Mouse (Mus musculus): ENCODE measurements around the gene Slc35a2. TPM values are rescaled to one million over a fixed set of nuclear protein-coding genes. Genes with fewer than 3 reads are reported as not detected.
"Not testable (repeated sequence)": the region's sequence is repeated elsewhere in the genome, so short reads cannot be mapped to it uniquely, and the experiment has no call there.

The Slc35a2 gene
- total and polyA plus RNA-seq, 3 experiments: 66.7 to 96.0 TPM; not detected in 1

GRCm38 (mm10) chrX:7898880-7899874 is 15.3 kb downstream of the Slc35a2 start, which contains the start of the genes Pqbp1 and Timm17b (continued):
- TF ChIP-seq UBTF (IDR thresholded peaks at IDR 0.05; ENCODE audit: borderline replicate concordance, insufficient read depth, low read depth, low read length): no peak
- TF ChIP-seq CTCF (IDR thresholded peaks at IDR 0.05 in 2 of 3, conservative IDR thresholded peaks at IDR 0.05 in 1 of 3; ENCODE audit: control insufficient read depth in 1 of 3, insufficient read depth in 1 of 3, low read depth in 2 of 3, low read length in 3 of 3, poor library complexity in 1 of 3, severe bottlenecking in 1 of 3): no peak
- TF ChIP-seq MXI1 (IDR thresholded peaks at IDR 0.05; ENCODE audit: low read depth, low read length): peak; percentile 89
- no peak for TF ChIP-seq ETS1 (IDR thresholded peaks at IDR 0.05; ENCODE audit: low read depth, low read length)
- peak in 1 of 2 experiments; percentile 72; a peak in 3 of 4 replicates for TF ChIP-seq POLR2A (IDR thresholded peaks at IDR 0.05; ENCODE audit: control insufficient read depth in 1 of 2, insufficient read depth in 1 of 2, low read depth in 1 of 2, low read length in 2 of 2, poor library complexity in 1 of 2)
- no peak for TF ChIP-seq ZKSCAN1 (IDR thresholded peaks at IDR 0.05; ENCODE audit: low read depth, low read length)

GRCm38 (mm10) chrX:7904441-7904840 is 20.6 kb downstream of the Slc35a2 start:
- peaks cover 0 to 8% of the 10 kb centered on the region in 2 experiments; a peak in 3 of 4 replicates for H3K36me3 ChIP-seq (ENCODE audit: control insufficient read depth in 1 of 2, insufficient read depth in 2 of 2, low read length in 2 of 2)
- peaks cover 0 to 5% of the 10 kb centered on the region in 2 experiments; a peak in 2 of 4 replicates for H3K4me1 ChIP-seq (ENCODE audit: control insufficient read depth in 1 of 2, insufficient read depth in 2 of 2, low read length in 2 of 2)
- H3K79me2 ChIP-seq (ENCODE audit: control insufficient read depth, insufficient read depth, low read length, poor library complexity): peaks cover 3% of the 10 kb centered on the region; the same call in 1 of the 2 replicates
- no peak for TF ChIP-seq JUND (IDR thresholded peaks at IDR 0.05; ENCODE audit: low read depth, low read length)
- no peak for TF ChIP-seq UBTF (IDR thresholded peaks at IDR 0.05; ENCODE audit: borderline replicate concordance, insufficient read depth, low read depth, low read length)
- TF ChIP-seq BHLHE40 (IDR thresholded peaks at IDR 0.05; ENCODE audit: borderline replicate concordance, low read depth, low read length): no peak
- H3K27ac ChIP-seq (ENCODE audit: control insufficient read depth, low read depth, low read length): no peak overlapping the region
- H3K9me3 ChIP-seq (replicated peaks; ENCODE audit: insufficient read depth, low read length): no peaks in the 10 kb centered on the region
- H3K4me3 ChIP-seq (ENCODE audit: control insufficient read depth in 1 of 2, insufficient read depth in 1 of 2, low read depth in 2 of 2, low read length in 2 of 2): no peak overlapping the region
- no peaks in the 10 kb centered on the region for H3K27me3 ChIP-seq (ENCODE audit: control insufficient read depth in 1 of 2, insufficient read depth in 2 of 2, low read length in 2 of 2)
- DNase-seq (ENCODE audit: low read depth, low spot score): no peak
- H3K9ac ChIP-seq (ENCODE audit: control insufficient read depth, low read depth, low read length, poor library complexity, severe bottlenecking): no peak overlapping the region

DNA sequence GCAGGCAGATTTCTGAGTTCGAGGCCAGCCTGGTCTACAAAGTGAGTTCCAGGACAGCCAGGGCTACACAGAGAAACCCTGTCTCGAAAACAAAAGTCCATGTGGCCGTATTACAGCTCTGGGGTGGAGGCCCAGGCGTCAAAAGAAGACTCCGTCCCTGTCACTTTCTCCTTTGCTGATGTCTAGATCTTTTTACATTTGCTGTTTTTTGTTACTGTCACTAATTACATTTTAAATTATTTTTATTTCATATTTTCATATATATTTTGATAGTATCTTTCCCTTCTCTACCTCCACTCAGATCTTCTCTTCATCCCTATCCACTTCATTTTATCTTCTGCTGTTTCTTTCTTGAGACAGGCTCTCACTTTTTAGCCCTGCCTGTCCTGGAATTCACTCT is 23.9 kb downstream of the Slc35a2 start, which contains the start of gene Gm10491:
TSS of gene Gm10491 (minus strand) at position 101 of the 400 bp plus-strand sequence.
- no peaks in the 10 kb centered on the region for H3K27me3 ChIP-seq (ENCODE audit: control insufficient read depth in 1 of 2, insufficient read depth in 2 of 2, low read length in 2 of 2)
- no peaks in the 10 kb centered on the region; a peak in 1 of 4 replicates for H3K36me3 ChIP-seq (ENCODE audit: control insufficient read depth in 1 of 2, insufficient read depth in 2 of 2, low read length in 2 of 2)
- H3K27ac ChIP-seq (ENCODE audit: control insufficient read depth, low read depth, low read length): no peak within 1 kb of the TSS
- no peaks in the 10 kb centered on the region for H3K79me2 ChIP-seq (ENCODE audit: control insufficient read depth, insufficient read depth, low read length, poor library complexity)
- no peak within 1 kb of the TSS for H3K4me3 ChIP-seq (ENCODE audit: control insufficient read depth in 1 of 2, insufficient read depth in 1 of 2, low read depth in 2 of 2, low read length in 2 of 2)
- H3K4me1 ChIP-seq (ENCODE audit: control insufficient read depth in 1 of 2, insufficient read depth in 2 of 2, low read length in 2 of 2): no peaks in the 10 kb centered on the region
- no peak for DNase-seq (ENCODE audit: low read depth, low spot score)
- no peak for TF ChIP-seq HCFC1 (IDR thresholded peaks at IDR 0.05; ENCODE audit: low read depth, low read length)
- no peak for TF ChIP-seq GATA1 (IDR thresholded peaks at IDR 0.05; ENCODE audit: low read depth, low read length)
- TF ChIP-seq ZMIZ1 (IDR thresholded peaks at IDR 0.05; ENCODE audit: low read depth, low read length): no peak
- no peak for TF ChIP-seq MAX (IDR thresholded peaks at IDR 0.05; ENCODE audit: low read length)
- TF ChIP-seq KAT2A (conservative IDR thresholded peaks at IDR 0.05; ENCODE audit: low read depth, low read length): no peak
- TF ChIP-seq MYB (IDR thresholded peaks at IDR 0.05; ENCODE audit: low read depth, low read length): no peak
- TF ChIP-seq CHD1 (IDR thresholded peaks at IDR 0.05; ENCODE audit: low read depth, low read length): no peak
- no peak for TF ChIP-seq GABPA (IDR thresholded peaks at IDR 0.05; ENCODE audit: low read depth, low read length)
- no peak for TF ChIP-seq MEF2A (IDR thresholded peaks at IDR 0.05; ENCODE audit: extremely low read depth, insufficient replicate concordance, low read depth, low read length, poor library complexity, severe bottlenecking)
- TF ChIP-seq CHD2 (IDR thresholded peaks at IDR 0.05; ENCODE audit: low read length): no peak
- no peak for TF ChIP-seq TBP (IDR thresholded peaks at IDR 0.05; ENCODE audit: low read depth, low read length)
- TF ChIP-seq ZC3H11A (IDR thresholded peaks at IDR 0.05; ENCODE audit: low read depth, low read length): no peak
- no peak for TF ChIP-seq POLR2AphosphoS5 (IDR thresholded peaks at IDR 0.05; ENCODE audit: borderline replicate concordance, low read depth, low read length)
- no peak for TF ChIP-seq MYC (IDR thresholded peaks at IDR 0.05; ENCODE audit: low read depth, low read length)
- no peak for TF ChIP-seq POLR2AphosphoS2 (IDR thresholded peaks at IDR 0.05; ENCODE audit: low read length)
- H3K9me3 ChIP-seq (replicated peaks; ENCODE audit: insufficient read depth, low read length): no peaks in the 10 kb centered on the region
- no peak within 1 kb of the TSS for H3K9ac ChIP-seq (ENCODE audit: control insufficient read depth, low read depth, low read length, poor library complexity, severe bottlenecking)

GRCm38 (mm10) chrX:7909242-7909641 is 25.4 kb downstream of the Slc35a2 start, which contains the start of gene Gm10490:
TSS of gene Gm10490 (plus strand) at chrX:7909542.
- not testable (repeated sequence) for H3K4me1 ChIP-seq (ENCODE audit: control insufficient read depth in 1 of 2, insufficient read depth in 2 of 2, low read length in 2 of 2); H3K27me3 ChIP-seq (ENCODE audit: control insufficient read depth in 1 of 2, insufficient read depth in 2 of 2, low read length in 2 of 2); H3K79me2 ChIP-seq (ENCODE audit: control insufficient read depth, insufficient read depth, low read length, poor library complexity); H3K4me3 ChIP-seq (ENCODE audit: control insufficient read depth in 1 of 2, insufficient read depth in 1 of 2, low read depth in 2 of 2, low read length in 2 of 2); H3K27ac ChIP-seq (ENCODE audit: control insufficient read depth, low read depth, low read length); DNase-seq (ENCODE audit: low read depth, low spot score); H3K9me3 ChIP-seq (replicated peaks; ENCODE audit: insufficient read depth, low read length); H3K9ac ChIP-seq (ENCODE audit: control insufficient read depth, low read depth, low read length, poor library complexity, severe bottlenecking); H3K36me3 ChIP-seq (ENCODE audit: control insufficient read depth in 1 of 2, insufficient read depth in 2 of 2, low read length in 2 of 2)

Measured in MEL (cell line).